Mouse (Mus musculus) hindbrain, embryonic 14.5 days (tissue): ENCODE measurements at regions not wholly inside any gene's neighbourhood (a gene's known extent, or its start where the extent isn't known, plus 50 kb on each side); places are given as distances from the start of the nearest gene placed in this dataset.
"Not testable (repeated sequence)": the region's sequence is repeated elsewhere in the genome, so short reads cannot be mapped to it uniquely, and the experiment has no call there.

Source experiments
- ATAC-seq: fragments of 200-750 bp; cut with Nextera tagmentation; 2 replicates; pipeline ENCODE4 v1.8.0; 2017; ENCODE audit warnings: moderate number of reproducible peaks, mild to moderate bottlenecking, moderate TSS enrichment, moderate library complexity; ENCODE audit not compliant: low FRiP score
- DNase-seq: peaks from one replicate; pipeline ENCODE4 v3.0.0-alpha.2; 2015; ENCODE audit warnings: low spot score
- H3K27ac ChIP-seq: fragments of 300-500 bp; sonication (generic); 2 replicates; pipeline ENCODE4 v1.5.1; 2014; ENCODE audit warnings: mild to moderate bottlenecking, moderate library complexity
- H3K27me3 ChIP-seq: fragments of 300-500 bp; sonication (generic); 2 replicates; pipeline ENCODE4 v1.6.1; 2014; ENCODE audit warnings: mild to moderate bottlenecking, low read length, mixed read lengths; ENCODE audit not compliant: control insufficient read depth, insufficient read depth
- H3K36me3 ChIP-seq: fragments of 300-500 bp; sonication (generic); replicated peaks from 2 replicates; pipeline ENCODE4 v1.6.1; 2014; ENCODE audit not compliant: control insufficient read depth, insufficient read depth
- H3K4me1 ChIP-seq: fragments of 300-500 bp; sonication (generic); replicated peaks from 2 replicates; pipeline ENCODE4 v1.6.1; 2014; ENCODE audit warnings: antibody characterized with exemption, low read length, mixed read lengths; ENCODE audit not compliant: control insufficient read depth, insufficient read depth
- H3K4me2 ChIP-seq: fragments of 300-500 bp; sonication (generic); replicated peaks from 2 replicates; pipeline ENCODE4 v1.6.1; 2014; ENCODE audit warnings: mild to moderate bottlenecking, moderate library complexity
- H3K4me3 ChIP-seq: fragments of 300-500 bp; sonication (generic); replicated peaks from 2 replicates; pipeline ENCODE4 v1.5.1; 2014; ENCODE audit warnings: mild to moderate bottlenecking, low read length
- H3K9ac ChIP-seq: fragments of 300-500 bp; sonication (generic); 2 replicates; pipeline ENCODE4 v1.6.1; 2014
- H3K9me3 ChIP-seq: fragments of 300-500 bp; sonication (generic); 2 replicates; pipeline ENCODE4 v1.6.1; 2016; ENCODE audit warnings: low read length; ENCODE audit not compliant: control insufficient read depth
- WGBS: fragments of 180-500 bp; shearing (Covaris S2); extraction: QIAGEN DNeasy Blood & Tissue Kit; methylation state at CpG from one replicate; pipeline ENCODE4 v1.1.7; 2014; 5-methylcytosine and 5-hydroxymethylcytosine counted together

GRCm38 (mm10) chr3:60832385-60832784 lies 170.2 kb upstream of the P2ry1 start:
- no peak for ATAC-seq
- no peak for DNase-seq
- H3K27ac ChIP-seq = no peak overlapping the region
- no peak overlapping the region for H3K4me3 ChIP-seq
- H3K9ac ChIP-seq = no peak overlapping the region
- H3K36me3 ChIP-seq = no peaks in the 10 kb centered on the region
- H3K9me3 ChIP-seq = no peaks in the 10 kb centered on the region
- no peak overlapping the region for H3K4me2 ChIP-seq
- H3K4me1 ChIP-seq = no peaks in the 10 kb centered on the region
- H3K27me3 ChIP-seq = no peaks in the 10 kb centered on the region
- 88% methylated on average over 4 of the region's 4 CpGs for WGBS

DNA sequence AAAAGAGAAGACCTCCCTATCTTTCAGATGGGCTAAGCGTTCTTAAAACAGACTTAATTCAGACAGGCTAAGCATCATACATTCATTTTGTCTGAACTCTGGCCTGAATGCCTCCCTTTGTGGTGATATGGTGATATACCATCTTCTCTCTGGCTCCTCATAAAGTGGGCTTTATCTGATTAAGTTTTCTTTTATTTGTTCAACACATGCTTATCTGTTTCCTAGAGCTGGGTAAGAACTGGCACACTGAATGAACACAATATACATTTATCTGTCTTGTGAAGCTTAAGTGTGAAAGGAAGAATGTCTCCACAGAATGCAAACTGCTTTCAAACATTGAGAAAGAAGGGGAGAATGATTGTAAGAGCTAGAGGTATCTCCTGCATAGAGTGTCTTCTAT lies 160.7 kb upstream of the P2ry1 start:
- Histone ChIP-seq H3K4me2 (no peak overlapping the region), H3K36me3 (no peaks in the 10 kb centered on the region), H3K27ac (no peak overlapping the region), H3K9ac (no peak overlapping the region), H3K4me1 (no peaks in the 10 kb centered on the region), H3K4me3 (no peak overlapping the region), H3K9me3 (no peaks in the 10 kb centered on the region), H3K27me3 (no peaks in the 10 kb centered on the region)
- 98% methylated on average over 1 of the region's 1 CpGs for WGBS
- ATAC-seq (no peak), DNase-seq (no peak)

DNA sequence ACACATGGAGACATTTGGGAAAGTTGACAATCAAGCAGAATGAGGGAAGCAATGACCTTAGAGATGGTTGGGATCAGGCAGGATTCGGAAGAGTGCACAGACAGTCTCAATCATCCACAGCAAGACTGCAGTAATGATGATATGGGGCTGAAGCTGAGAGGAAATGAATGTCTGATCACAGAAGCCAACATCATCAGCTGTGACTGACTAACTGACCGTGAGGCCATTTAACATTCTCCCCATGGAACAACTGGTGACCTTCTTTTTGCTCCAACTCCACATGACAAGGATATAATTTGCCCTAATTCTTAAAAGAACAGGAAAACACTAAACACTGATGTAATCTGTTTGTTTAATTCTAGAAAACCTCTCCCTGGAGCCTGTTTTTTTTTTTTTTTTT lies 157.3 kb upstream of the P2ry1 start:
- Histone ChIP-seq H3K4me3 (no peak overlapping the region), H3K4me2 (no peak overlapping the region), H3K9ac (no peak overlapping the region), H3K36me3 (no peaks in the 10 kb centered on the region), H3K9me3 (0 out of 2 replicates have a peak, but pooled peaks cover 3% of the 10 kb centered on the region), H3K4me1 (no peaks in the 10 kb centered on the region), H3K27me3 (no peaks in the 10 kb centered on the region), H3K27ac (no peak overlapping the region)
- 86% methylated on average over 2 of the region's 2 CpGs for WGBS
- no peak for ATAC-seq
- no peak for DNase-seq

GRCm38 (mm10) chr3:60848437-60848836 lies 154.2 kb upstream of the P2ry1 start:
- H3K27ac ChIP-seq = no peak overlapping the region
- 93% methylated on average over 2 of the region's 2 CpGs for WGBS
- DNase-seq (no peak), ATAC-seq (no peak)
- H3K9ac ChIP-seq = no peak overlapping the region
- H3K36me3 ChIP-seq = no peaks in the 10 kb centered on the region
- 0 out of 2 replicates have a peak, but pooled peaks cover 3% of the 10 kb centered on the region for H3K9me3 ChIP-seq
- H3K4me1 ChIP-seq = no peaks in the 10 kb centered on the region
- H3K27me3 ChIP-seq = no peaks in the 10 kb centered on the region
- no peak overlapping the region for H3K4me2 ChIP-seq
- H3K4me3 ChIP-seq = no peak overlapping the region

- Histone ChIP-seq H3K27ac (no peak overlapping the region), H3K9ac (no peak overlapping the region), H3K4me1 (no peaks in the 10 kb centered on the region), H3K27me3 (no peaks in the 10 kb centered on the region), H3K36me3 (no peaks in the 10 kb centered on the region), H3K9me3 (0 out of 2 replicates have a peak, but pooled peaks cover 3% of the 10 kb centered on the region), H3K4me3 (no peak overlapping the region), H3K4me2 (no peak overlapping the region)
- ATAC-seq (0 out of 2 replicates have a peak, but pooled peaks have one; percentile 31), DNase-seq (no peak)
- 49% methylated on average over 5 of the region's 5 CpGs for WGBS
Observed at GRCm38 (mm10) chr3:60853773-60854172, 148.8 kb upstream of the P2ry1 start.

DNA sequence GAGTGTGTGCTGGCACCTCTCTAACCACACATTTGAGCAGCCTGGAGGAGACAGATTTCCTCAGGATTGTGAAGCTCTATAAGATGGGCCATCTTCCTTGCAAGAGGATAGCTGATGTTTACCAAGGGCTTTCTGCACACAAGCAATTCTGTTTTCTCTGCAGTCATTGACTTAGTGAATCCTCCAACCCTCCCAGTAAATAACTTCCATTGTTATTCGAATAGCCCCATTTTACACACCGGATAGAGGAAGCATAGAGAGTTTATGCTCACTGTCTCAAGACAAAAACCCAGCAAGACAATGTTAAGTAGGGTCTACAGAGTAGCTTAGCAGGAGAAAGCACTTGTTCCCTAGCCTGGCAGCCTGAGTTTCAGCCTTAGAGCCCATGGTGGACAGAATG lies 146.9 kb upstream of the P2ry1 start:
- Histone ChIP-seq H3K4me3 (no peak overlapping the region), H3K4me2 (no peak overlapping the region), H3K36me3 (no peaks in the 10 kb centered on the region), H3K9ac (no peak overlapping the region), H3K27ac (no peak overlapping the region), H3K9me3 (no peaks in the 10 kb centered on the region), H3K27me3 (no peaks in the 10 kb centered on the region), H3K4me1 (no peaks in the 10 kb centered on the region)
- DNase-seq (no peak), ATAC-seq (no peak)
- 47% methylated on average over 2 of the region's 2 CpGs for WGBS

DNA sequence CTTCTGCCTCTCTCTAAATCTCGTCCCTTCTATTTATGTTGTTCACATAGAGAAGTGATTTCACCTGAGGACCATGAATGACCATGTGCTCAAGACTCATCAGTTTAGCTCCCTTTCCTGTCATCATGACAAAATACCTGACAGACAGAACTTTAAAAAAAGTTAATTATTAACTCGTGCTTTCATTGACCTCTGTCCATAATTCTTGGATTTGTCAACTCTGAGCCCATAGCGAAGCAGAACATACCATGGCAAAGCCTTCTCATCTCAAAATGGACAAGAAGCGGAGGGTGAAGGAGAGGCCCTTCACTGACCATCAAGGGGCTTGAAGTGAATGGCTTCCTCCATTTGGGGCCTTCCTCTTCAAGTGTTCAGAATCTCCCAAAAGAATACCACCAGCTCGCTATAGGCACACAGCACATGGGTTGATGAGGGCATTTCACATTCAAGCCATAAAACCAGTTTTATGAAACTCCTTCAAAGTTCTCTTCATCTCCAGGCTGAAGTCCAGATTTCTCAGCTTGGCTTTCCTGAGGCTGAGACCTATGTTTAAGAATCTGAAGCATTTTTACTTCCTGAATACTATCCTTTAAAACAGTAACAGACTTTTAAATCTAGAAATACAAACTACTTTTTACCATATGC lies 144.0 kb upstream of the P2ry1 start:
- no peak overlapping the region for H3K4me3 ChIP-seq

GRCm38 (mm10) chr3:60859119-60859515 lies 143.5 kb upstream of the P2ry1 start:
- Histone ChIP-seq H3K27me3 (no peaks in the 10 kb centered on the region), H3K4me3 (no peak overlapping the region), H3K9me3 (no peaks in the 10 kb centered on the region), H3K4me1 (no peaks in the 10 kb centered on the region), H3K36me3 (no peaks in the 10 kb centered on the region), H3K9ac (no peak overlapping the region), H3K4me2 (no peak overlapping the region), H3K27ac (no peak overlapping the region)
- DNase-seq (no peak), ATAC-seq (no peak)
- WGBS = 92% methylated on average over 3 of the region's 3 CpGs

More for the DNA sequence above, 144.0 kb upstream of the P2ry1 start:
- no peak overlapping the region for H3K4me2 ChIP-seq
- ATAC-seq (no peak), DNase-seq (no peak)
- no peaks in the 10 kb centered on the region for H3K4me1 ChIP-seq
- no peaks in the 10 kb centered on the region for H3K36me3 ChIP-seq
- WGBS = 86% methylated on average over 5 of the region's 5 CpGs
- H3K9me3 ChIP-seq = no peaks in the 10 kb centered on the region
- H3K27ac ChIP-seq = no peak overlapping the region
- H3K9ac ChIP-seq = no peak overlapping the region
- H3K27me3 ChIP-seq = no peaks in the 10 kb centered on the region

DNA sequence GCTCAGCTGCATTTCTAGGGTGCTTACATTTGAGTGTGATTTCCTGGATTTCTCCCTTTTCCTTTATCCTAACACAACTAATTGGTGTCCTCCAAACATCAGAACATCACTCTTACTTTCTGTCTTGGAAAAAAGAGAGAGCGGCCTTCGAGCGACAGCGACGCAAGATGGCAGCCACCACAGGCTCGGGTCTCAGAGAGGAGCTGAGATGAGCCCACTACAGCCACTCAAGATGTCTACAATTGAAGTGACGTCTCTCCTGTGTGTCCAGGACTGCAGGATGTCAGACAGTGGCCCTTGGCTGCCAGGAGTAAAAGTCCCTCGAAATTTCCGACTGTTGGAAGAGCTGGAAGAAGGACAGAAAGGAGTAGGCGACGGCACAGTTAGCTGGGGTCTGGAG lies 125.7 kb upstream of the P2ry1 start:
- not testable (repeated sequence) for H3K4me1 ChIP-seq, H3K9ac ChIP-seq, H3K27me3 ChIP-seq, ATAC-seq, DNase-seq, H3K9me3 ChIP-seq, H3K27ac ChIP-seq, H3K4me2 ChIP-seq, H3K36me3 ChIP-seq, H3K4me3 ChIP-seq
- WGBS = 97% methylated on average over 10 of the region's 11 CpGs

- no peak overlapping the region for H3K4me2 ChIP-seq
- H3K27ac ChIP-seq = no peak overlapping the region
- ATAC-seq (no peak), DNase-seq (no peak)
- no peaks in the 10 kb centered on the region for H3K36me3 ChIP-seq
- no peak overlapping the region for H3K9ac ChIP-seq
- H3K4me1 ChIP-seq = no peaks in the 10 kb centered on the region
- no peak overlapping the region for H3K4me3 ChIP-seq
- H3K27me3 ChIP-seq = no peaks in the 10 kb centered on the region
- H3K9me3 ChIP-seq = no peaks in the 10 kb centered on the region
- 91% methylated on average over 3 of the region's 3 CpGs for WGBS
Observed at GRCm38 (mm10) chr3:60878880-60879279, 123.7 kb upstream of the P2ry1 start.
